Mouse (Mus musculus) brown adipose tissue, adult 24 weeks (tissue): ENCODE measurements around the gene Ppp4r3a. TPM values are rescaled to one million over a fixed set of nuclear protein-coding genes. Genes with fewer than 3 reads are reported as not detected.
A peak's percentile ranks its signal among the peaks of the same experiment; 100 is the strongest.

ENCODE experiments used
- H3K27ac ChIP-seq: fragments of 200-500 bp; replicated peaks from 2 replicates; pipeline ENCODE4 v1.5.1; 2012; ENCODE audit warnings: low read depth, mild to moderate bottlenecking, low read length
- H3K4me1 ChIP-seq: fragments of 200-500 bp; 2 replicates; pipeline ENCODE4 v1.6.1; 2012; ENCODE audit warnings: low read length, mixed read lengths; ENCODE audit not compliant: control insufficient read depth, insufficient read depth, insufficient read length
- H3K4me3 ChIP-seq: fragments of 200-500 bp; 2 replicates; pipeline ENCODE4 v1.5.1; 2012; ENCODE audit warnings: low read depth, mild to moderate bottlenecking, low read length, moderate library complexity; ENCODE audit not compliant: insufficient read depth
- polyA plus RNA-seq: library from polyadenylated mRNA; stranded (reverse); fragments of >200 nt; gene quantifications from 2 replicates; pipeline ENCODE4 v1.2.4, GENCODE M21; 2012; ENCODE audit not compliant: missing spikeins, insufficient read depth, insufficient read length

Ppp4r3a gene
- polyA plus RNA-seq, 1 experiment, result 37.8 TPM

- peaks cover 67% of the 10 kb centered on the region for H3K4me1 ChIP-seq
- no peak overlapping the region for H3K27ac ChIP-seq
- H3K4me3 ChIP-seq, result no peak overlapping the region
These were observed 72.5 kb downstream of the Ppp4r3a start for GRCm38 (mm10) chr12:101011017-101011416.

GRCm38 (mm10) chr12:101010148-101010920 is 73.2 kb downstream of the Ppp4r3a start:
- no peak overlapping the region for H3K4me3 ChIP-seq

GRCm38 (mm10) chr12:101009225-101009624 is 74.3 kb downstream of the Ppp4r3a start:
- Histone ChIP-seq H3K4me3 (no peak overlapping the region), H3K27ac (no peak overlapping the region), H3K4me1 (peaks cover 64% of the 10 kb centered on the region)

More at GRCm38 (mm10) chr12:101010148-101010920, 73.2 kb downstream of the Ppp4r3a start:
- Histone ChIP-seq H3K27ac (no peak overlapping the region), H3K4me1 (peaks cover 69% of the 10 kb centered on the region)

GRCm38 (mm10) chr12:101008648-101009047 is 74.9 kb downstream of the Ppp4r3a start:
- Histone ChIP-seq H3K27ac (no peak overlapping the region), H3K4me3 (no peak overlapping the region), H3K4me1 (peaks cover 60% of the 10 kb centered on the region)

- H3K4me3 ChIP-seq, result no peak overlapping the region
- H3K4me1 ChIP-seq, result peaks cover 59% of the 10 kb centered on the region
- H3K27ac ChIP-seq, result peak overlapping the region; percentile 27
These were observed 75.5 kb downstream of the Ppp4r3a start for GRCm38 (mm10) chr12:101007968-101008481.

GRCm38 (mm10) chr12:101007427-101007826 is 76.1 kb downstream of the Ppp4r3a start:
- peak overlapping the region; percentile 27 for H3K27ac ChIP-seq
- no peak overlapping the region for H3K4me3 ChIP-seq
- H3K4me1 ChIP-seq, result peaks cover 55% of the 10 kb centered on the region

- H3K27ac ChIP-seq, result no peak overlapping the region
- no peak overlapping the region for H3K4me3 ChIP-seq
- H3K4me1 ChIP-seq, result peaks cover 51% of the 10 kb centered on the region
These were observed 77.7 kb downstream of the Ppp4r3a start for GRCm38 (mm10) chr12:101005665-101006420.

GRCm38 (mm10) chr12:101004982-101005381 is 78.5 kb downstream of the Ppp4r3a start:
- Histone ChIP-seq H3K4me1 (peaks cover 42% of the 10 kb centered on the region), H3K27ac (no peak overlapping the region), H3K4me3 (no peak overlapping the region)

- H3K27ac ChIP-seq, result no peak overlapping the region
- peaks cover 39% of the 10 kb centered on the region for H3K4me1 ChIP-seq
- H3K4me3 ChIP-seq, result no peak overlapping the region
These were observed 80.5 kb downstream of the Ppp4r3a start for GRCm38 (mm10) chr12:101002801-101003513.

- Histone ChIP-seq H3K4me1 (peaks cover 29% of the 10 kb centered on the region), H3K4me3 (no peak overlapping the region), H3K27ac (no peak overlapping the region)
These were observed 84.2 kb downstream of the Ppp4r3a start for GRCm38 (mm10) chr12:100999061-100999954.

GRCm38 (mm10) chr12:100998564-100998962 is 84.9 kb downstream of the Ppp4r3a start:
- H3K4me1 ChIP-seq, result peaks cover 29% of the 10 kb centered on the region
- H3K27ac ChIP-seq, result no peak overlapping the region
- H3K4me3 ChIP-seq, result no peak overlapping the region

- Histone ChIP-seq H3K4me3 (no peak overlapping the region), H3K4me1 (peaks cover 27% of the 10 kb centered on the region), H3K27ac (no peak overlapping the region)
These were observed 85.5 kb downstream of the Ppp4r3a start for GRCm38 (mm10) chr12:100997830-100998563.

- Histone ChIP-seq H3K27ac (no peak overlapping the region), H3K4me3 (no peak overlapping the region), H3K4me1 (peaks cover 24% of the 10 kb centered on the region)
These were observed 87.1 kb downstream of the Ppp4r3a start for GRCm38 (mm10) chr12:100996378-100996898.
